Mouse (Mus musculus) skeletal muscle tissue, postnatal 0 days (tissue): ENCODE results near the gene Hmmr. TPM values are rescaled to one million over a fixed set of nuclear protein-coding genes. Genes with fewer than 3 reads are reported as not detected.

Experiments used
- polyA plus RNA-seq: library from polyadenylated mRNA; unstranded; fragments of >200 nt; fragmentation: Nextera tagmentation; extraction: Ambion mirVana; gene quantifications from 2 replicates; pipeline ENCODE4 v1.2.1, GENCODE M21; 2015

The Hmmr gene
- polyA plus RNA-seq, result 9.4 and 9.7 TPM in 2 replicates

DNA sequence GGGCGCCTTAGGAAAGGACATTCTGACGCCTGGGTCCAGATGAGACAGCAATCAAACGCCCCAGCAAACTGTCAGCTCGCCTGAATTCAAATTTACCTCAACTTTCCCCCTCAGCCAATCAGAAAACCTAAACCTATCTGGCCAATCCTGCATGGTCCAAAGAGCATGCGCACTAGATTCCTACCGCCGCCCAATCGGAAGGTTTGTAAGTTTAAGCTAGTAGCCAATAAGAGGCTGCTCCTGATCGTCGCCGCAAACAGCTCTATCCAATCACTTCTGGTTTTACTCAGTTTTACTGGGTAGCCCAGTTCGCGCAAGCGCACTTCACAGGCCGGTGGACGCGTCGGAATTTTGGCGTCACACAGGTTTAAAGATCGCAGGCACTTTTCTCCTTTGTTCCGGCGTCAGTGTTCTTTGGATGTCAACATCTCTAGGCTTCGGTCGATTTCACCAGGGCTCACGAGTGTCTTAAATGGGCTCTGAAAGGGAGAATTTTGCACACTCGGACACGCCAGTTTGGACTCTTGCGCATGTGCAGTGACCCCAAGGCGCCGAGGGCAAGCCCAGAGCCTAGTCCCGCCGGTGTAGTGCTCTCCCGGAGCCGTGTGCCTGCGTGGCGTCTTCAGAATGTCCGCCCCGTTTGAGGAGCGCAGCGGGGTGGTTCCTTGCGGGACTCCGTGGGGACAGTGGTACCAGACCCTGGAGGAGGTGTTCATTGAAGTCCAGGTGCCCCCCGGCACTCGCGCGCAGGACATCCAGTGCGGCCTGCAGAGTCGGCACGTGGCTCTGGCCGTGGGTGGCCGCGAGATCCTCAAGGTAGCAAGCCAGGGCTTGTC lies at the start of gene Hmmr, which contains the start of gene Nudcd2:
TSS of gene Hmmr (minus strand) at position 84 of the 836 bp plus-strand sequence.
TSS of gene Nudcd2 (plus strand) at position 329 of the 836 bp plus-strand sequence.

GRCm38 (mm10) chr11:40755109-40755627 lies 21.9 kb upstream of the Hmmr start, which contains the start of gene Ccng1:
TSS of gene Ccng1 (minus strand) at chr11:40755311.

GRCm38 (mm10) chr11:40695103-40695502 lies 38.1 kb downstream of the Hmmr start, which contains the start of gene Mat2b:
TSS of gene Mat2b (minus strand) at chr11:40695203.

Other genes with a start within 250 kb of the Hmmr start
- gene Mat2b, start 38.2 kb downstream of the Hmmr start, polyA plus RNA-seq, result 105 and 115 TPM in 2 replicates
- 63.6 and 69.8 TPM in 2 replicates for gene Nudcd2, start 245 bp upstream of the Hmmr start, polyA plus RNA-seq
- gene Ccng1, start 21.9 kb upstream of the Hmmr start, polyA plus RNA-seq, result 253 and 276 TPM in 2 replicates